Mouse (Mus musculus) thymus, postnatal 4 days (tissue): ENCODE measurements at regions not wholly inside any gene's neighbourhood (a gene's known extent, or its start where the extent isn't known, plus 50 kb on each side); places are given as distances from the start of the nearest gene placed in this dataset.

Experiments used
- DNase-seq: peaks from one replicate; pipeline ENCODE4 v3.0.0; 2021

DNA sequence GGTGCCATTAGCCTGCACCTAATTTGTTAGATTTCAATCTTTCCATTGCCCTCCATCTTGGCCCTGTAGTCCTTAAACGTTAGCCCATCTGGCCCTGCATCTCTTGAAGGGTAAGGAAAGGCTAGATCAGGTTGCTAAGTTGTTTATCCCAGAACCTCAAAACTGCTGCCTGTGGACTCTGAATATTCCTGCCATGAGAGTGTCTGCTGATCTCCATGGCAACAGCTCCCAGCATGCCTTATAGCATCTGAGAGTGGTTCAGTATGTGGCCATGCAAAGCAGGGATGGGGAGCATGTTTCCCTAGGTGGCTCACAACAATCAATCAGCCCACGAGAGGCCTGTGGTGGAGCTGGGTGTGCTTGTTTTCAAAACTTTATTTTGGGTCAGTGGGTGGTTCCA, 346.3 kb downstream of the Rps24 start:
- DNase-seq = no peak

DNA sequence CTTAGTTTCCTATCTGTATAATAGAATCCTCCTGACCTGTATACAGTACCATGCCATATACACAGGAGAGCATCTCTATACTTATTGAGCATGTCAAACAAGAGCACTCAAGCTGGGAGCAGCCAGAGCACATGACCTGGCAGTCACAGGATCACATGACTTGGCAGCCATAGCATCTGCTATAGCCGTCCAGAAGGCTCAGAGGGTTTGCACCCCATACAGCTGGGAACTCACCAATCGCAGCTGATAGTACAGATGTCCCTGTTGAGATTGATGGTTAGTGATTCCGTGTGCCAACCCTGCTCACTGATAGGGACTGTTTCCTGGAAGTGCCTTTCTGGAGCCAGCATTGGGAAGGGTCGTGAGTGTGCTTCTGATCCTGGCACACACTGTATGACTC, 351.3 kb downstream of the Rps24 start:
- no peak for DNase-seq

DNA sequence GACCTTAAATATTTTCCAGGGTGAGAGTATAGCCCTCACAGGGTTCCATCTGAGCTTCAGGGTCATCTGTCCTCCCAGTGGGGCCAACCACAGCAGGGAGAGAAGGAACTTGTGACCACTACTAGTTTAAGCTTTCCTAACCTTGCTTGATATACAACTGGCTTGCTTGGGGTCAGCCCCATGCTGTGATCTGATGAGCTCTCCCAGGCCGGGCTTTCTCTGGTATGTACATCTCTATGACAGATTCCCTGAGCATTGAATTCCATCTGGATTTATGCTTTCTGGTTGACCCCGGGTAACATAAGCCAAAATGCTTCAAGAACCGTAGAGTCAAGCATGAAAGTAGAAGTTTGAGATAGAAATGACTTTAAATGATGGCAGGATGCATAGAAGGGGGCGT, 352.1 kb downstream of the Rps24 start:
- no peak for DNase-seq

DNA sequence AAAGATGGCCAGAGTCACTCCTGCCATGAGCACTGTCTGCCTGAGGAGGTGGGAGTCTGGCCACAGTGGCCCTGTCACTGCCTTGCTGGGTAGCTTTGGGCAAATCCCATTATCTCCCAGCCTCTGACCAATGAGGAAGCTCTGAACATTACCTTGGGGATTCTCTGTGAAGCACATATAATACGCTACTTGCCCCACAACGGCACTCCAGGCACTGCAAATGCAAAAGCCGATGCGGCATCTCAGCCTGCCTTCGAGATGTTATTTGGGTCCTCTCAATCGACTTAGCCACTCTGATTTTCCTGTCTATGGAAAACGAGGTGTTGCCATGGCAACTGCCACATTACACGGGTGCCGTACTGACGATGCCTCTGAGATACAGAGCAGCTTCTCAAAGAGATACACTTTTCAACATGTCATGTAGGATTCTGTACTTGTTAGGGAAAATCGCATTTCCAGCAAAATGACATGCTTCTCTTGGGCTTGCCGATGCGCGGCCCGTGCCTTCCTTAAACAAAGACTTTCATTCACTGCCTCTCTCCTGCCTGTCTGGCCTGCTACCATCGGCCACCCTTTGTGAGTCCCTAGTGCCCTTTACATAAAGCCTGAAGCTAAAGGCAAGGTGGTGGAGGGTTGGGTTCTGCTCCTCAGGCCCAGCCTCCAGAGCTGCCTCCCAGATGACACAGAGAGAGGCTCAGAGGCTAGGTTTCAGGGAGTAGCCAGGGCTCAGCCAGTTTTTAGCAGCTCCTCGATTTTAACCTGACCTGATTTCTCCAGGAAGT, 355.0 kb downstream of the Rps24 start:
- no peak for DNase-seq

DNA sequence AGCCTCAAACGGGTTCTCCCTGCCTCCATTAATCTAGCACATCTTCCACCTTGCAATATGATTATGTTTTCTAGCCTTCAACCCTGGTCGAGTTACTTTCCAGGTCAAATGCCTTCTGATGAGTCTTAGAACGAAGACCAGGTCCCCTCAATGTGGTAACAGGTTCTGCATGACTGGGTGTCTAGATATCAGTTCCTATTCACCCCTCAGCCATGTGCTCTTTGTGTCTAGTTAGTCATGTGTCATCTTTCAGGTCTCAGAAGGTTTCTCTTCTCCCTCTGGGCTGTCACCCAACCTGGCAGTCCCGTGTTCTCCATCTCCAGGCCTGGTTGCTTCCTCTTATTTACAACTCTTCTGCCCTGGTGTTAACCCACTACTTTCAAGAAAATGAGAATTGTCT, 356.7 kb downstream of the Rps24 start:
- no peak for DNase-seq

DNA sequence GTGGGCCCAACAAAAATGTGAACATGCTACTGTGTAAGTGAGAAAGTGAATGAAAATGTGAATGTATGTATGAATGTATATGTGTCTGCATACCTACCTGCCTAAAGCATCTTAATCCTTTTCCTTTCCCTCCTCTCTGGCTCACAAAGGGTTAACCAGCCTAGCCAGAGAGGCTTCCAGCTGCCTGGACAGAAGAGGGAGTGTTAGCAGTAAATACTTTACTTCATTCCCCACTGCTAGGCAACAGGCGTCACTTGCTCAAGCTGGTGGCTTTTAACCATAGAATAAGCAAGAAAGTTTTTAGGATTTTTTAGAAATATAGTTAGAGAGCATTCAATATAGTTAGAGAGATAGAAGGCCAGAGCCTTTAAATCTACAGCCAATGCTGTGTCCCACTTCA, 363.6 kb downstream of the Rps24 start:
- no peak for DNase-seq

DNA sequence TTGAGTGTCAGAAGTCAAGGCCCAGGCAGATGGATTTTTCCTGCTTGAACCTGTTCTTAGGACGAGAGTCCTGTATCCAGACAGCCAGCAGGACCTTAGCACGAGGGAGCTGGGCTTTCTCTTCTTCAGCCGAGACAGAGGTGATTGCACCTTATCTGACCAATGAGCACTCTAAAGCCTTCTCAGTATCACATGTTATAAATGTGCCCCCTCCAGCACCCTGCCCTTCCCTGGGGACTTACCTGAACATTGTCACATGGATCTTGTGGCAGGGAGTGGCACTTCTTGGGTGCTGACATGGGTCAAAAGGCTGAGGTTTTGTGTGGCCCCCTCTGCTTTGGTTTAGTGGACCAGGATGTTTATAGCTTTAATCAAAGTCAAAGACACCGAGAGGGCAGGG, 367.5 kb downstream of the Rps24 start:
- no peak for DNase-seq

DNA sequence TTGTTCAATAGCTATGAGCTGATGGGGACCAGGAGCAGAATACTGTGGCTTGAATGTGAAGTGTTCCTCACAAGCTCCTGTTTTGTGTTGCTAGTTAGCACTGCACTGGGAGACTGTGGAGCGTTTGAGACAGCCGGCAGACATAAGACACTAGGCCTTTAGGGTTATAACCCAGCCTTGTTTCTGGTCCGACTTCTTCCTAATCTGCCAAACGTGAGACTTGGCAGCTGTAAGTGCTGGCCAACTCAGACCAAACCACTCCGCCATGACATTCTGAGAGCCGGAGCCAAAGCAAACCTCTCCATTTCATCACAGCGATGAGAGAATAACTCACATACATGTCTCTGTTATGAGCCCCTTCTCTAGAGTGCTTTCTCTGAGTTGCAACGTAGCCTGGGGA, 375.2 kb downstream of the Rps24 start:
- no peak for DNase-seq

DNA sequence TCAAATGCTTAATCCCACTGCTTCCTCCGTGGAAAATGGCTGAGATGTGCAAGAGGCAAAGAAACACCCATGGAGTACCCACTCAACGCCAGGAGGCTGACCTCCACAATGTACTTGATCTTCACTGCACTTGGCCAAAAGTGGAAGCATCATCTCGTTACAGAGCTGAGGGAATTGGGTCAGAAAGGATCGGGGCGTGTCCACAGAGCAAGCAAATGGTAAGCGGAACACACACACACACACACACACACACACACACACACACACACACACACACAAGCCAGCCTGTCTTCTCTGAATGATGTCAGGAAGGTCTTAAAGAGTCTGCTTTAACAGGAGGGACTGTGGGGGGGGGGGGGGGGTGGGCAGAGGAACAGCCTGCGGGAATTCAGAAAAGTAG, 375.7 kb downstream of the Rps24 start:
- DNase-seq = no peak

DNA sequence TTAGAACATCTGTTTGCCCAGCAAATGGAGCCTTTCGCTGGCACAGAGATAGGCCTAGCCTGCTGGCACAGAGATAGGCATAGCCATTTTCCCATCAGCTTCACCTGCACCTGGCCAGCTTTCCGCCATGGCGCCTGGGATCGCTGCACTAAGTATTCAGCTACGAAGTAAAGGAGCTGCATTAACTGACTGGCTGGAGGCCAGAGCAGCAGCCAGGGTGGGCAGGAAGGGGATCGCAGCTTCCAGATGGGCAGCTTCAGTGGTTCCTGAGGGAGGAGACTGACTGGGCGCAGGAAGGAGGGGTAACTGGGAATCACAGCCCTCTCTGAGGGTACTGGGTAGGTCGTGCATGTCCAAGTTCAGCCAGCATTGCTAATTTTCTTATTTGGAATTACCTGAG, 376.2 kb downstream of the Rps24 start:
- DNase-seq = no peak

DNA sequence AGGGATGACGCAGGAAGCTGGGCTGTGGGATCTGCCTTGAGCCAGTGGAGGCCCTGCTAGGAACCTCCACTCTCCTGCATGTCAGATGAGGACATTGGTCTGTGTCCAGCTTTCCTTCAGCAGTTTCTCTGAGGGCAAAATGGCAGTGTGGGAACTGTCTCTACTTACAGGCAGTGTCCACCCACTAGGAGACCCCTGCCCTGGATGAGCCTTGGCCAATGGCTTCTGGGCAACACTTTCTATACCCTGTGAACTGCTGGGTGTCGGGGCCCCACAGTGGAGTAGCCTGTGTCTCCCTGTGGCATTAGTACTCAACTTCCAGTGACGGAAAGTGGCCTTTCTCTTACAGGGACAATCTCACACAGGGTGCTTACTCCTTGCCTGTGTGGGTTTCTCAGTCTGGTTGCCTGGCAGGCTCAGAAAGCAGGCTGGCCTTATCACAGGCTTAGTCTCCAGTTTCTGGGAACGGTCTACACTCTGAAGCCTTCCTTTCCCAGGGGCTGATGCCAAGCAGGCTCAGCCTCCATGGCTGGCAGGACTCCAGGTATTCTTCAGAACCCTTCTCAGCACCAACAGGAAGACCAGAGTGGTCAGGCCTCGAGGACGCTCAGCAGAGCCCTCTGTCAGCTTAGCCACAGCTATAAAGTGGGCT, 378.8 kb downstream of the Rps24 start:
- DNase-seq = no peak

DNA sequence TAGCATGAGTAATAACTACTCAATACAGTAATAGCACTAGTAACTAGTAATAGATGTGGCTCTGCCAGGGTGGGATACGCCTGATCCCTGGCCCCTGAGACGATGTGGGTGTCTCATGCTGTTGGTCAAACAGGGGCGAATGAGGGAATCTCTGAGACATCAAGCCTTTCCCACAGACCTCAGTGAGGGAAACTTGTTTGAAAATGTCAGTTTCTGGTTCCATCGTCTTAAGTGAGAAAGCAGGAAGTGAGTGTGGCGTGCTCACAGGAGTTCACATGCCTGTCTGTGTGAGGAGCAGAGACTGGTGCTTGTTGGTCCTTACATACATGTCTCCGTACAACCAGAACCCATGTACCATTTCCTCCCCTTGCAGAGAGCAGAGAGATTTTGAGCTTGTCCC, 380.9 kb downstream of the Rps24 start:
- no peak for DNase-seq

DNA sequence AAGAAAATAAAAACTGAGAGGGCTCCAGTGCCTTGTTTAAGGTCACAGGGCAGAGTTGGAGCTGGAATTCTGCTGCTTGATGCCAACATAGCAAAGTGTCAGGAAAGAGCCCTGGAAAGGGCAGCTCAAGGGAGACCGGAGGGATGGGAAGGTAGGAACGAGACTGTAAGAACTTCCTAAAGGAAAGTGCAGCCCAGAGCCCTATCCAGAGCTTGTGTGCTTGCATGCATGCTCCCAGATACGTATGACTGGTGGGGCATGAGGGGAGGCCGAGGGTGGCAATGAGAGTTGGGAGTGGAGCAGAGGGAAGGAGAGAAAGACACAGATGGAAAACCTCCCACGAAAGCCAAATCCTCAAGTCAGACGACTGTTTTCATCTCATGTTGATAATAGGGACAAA, 381.8 kb downstream of the Rps24 start:
- DNase-seq = no peak

DNA sequence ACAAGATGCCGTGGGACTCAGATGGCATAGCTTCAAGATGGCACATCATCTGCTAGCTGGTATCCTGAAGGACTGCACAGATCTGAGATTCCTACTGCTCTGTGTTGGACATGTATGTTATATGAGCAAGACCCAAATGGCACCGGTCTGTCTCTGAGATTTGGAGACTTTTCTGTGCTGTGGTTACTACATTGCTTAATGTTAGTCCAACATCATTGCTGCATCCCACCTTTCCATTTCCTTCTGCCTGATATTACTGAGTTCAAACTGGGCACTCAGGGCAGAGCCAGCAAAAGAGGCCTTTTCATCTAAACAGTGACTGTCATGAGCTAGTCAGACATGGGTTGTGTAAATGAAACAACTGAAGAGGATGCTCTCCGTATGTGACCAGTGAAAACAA, 383.3 kb downstream of the Rps24 start:
- no peak for DNase-seq

DNA sequence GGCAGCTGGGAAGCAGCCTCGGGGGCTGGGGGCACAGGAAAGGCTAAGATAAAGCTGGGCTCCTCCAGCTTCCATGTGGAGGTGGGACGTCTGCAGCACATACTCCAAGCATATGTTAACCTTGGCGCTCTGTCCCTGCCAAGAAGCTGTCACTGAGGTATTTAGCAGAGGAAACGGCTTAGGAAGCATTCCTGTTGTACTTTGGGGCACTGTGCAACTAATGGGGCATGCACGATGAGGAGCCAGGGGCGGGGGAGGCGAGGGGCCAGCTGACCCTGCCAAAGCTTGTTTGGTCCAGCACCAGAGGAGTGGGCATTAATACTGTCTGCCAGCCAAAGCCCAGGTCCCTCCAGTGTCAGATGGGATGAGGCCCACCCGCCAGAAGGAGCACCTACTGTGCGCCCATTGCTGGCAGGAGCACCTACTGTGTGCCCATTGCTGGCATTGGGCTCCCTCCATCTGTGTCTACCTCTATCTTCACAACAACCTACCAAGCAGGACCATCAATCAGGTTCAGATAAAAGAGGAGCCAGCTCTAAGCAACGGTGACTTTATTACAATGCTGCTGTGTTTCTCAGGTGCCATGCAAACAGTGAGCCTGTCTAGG, 384.6 kb downstream of the Rps24 start:
- DNase-seq = no peak

DNA sequence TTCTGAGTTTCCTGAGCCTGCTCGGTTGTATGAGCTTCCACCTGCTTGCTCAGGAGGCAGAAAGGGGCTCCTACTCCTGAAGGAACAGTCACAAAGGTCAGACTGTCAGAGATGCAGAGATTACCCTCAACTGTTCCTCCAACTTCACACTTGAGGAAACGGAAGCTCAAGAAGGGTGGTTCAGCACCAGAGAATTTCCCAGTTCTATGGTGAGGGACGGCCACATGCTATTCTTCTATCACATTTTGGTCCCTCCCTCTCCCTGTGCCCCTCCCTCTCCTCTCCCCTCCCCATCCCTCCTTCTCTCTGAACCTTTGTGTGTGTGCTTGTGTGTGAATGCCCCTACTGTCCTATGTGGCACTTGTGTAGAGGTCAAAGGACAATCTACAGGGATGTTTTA, 386.0 kb downstream of the Rps24 start:
- DNase-seq = no peak

DNA sequence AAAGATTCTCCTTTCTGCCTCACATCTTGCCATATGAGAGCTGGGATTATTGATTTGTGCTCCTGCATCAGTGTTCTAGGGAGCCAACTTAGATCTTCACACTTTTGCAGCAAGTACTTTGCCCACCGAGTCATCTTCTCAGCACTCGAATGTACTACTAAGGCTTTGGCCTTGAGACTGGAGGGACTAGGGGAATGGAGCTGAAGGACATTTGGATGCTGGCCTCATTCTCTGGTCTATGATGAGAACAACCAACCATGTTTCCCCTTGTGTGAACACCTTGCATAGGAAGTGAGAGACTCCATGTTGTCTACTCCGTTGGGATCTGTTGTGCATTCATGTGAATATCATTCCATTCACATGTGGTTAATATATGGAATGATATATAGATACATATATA, 386.5 kb downstream of the Rps24 start:
- DNase-seq = no peak

DNA sequence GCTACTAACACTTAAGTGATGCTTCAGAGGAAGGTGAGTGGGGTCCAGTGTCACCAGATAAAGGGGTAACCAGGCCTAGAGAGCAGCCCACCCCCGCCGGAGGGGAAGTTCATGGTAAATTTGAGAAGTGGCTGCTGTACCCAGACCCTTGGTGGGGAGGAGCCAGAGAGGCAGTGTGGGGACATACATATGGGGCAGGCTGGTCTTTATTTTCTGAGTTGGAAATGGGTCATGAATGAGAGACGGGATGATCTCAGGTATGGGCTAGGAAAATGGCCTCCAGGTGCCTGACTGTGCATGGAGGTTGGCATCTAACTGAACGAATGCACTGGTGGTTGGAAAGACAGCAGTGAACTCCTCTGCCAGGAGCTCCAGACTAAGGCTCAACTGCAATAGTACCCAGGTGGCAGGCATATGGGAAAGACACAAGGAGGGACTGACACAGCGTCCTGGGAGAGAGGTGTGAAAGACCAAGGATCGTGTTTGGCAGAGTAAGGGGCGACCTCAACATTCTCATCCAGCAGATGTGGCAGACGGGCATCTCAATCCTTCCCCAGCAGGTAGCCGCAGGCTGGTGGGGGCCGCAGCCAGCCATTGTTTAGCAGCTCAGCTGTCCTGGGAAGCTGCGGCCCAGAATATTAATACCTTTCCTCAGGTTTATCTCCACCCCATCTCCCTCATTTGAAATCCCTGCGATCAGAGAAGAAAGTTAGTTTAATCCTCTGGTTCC, 387.7 kb downstream of the Rps24 start:
- DNase-seq = no peak

DNA sequence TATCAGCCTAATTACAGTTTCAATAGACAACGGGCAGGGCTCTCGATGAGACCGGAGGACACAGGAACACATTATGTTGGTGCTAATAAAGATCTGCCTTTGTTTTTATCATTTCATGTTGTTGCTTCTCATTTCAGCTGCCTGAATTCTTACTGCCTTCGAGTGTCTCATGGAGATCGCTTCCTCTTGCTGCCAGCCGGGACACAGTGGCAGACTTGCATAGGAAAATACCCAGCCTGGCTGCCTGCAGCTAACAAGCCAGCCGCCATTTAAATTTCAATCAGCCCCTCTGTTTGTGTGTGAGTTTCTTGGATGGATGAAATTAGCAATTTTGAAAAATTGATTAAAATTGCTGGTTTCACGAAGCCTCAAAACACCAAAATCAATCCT, 388.2 kb downstream of the Rps24 start:
- DNase-seq = no peak

DNA sequence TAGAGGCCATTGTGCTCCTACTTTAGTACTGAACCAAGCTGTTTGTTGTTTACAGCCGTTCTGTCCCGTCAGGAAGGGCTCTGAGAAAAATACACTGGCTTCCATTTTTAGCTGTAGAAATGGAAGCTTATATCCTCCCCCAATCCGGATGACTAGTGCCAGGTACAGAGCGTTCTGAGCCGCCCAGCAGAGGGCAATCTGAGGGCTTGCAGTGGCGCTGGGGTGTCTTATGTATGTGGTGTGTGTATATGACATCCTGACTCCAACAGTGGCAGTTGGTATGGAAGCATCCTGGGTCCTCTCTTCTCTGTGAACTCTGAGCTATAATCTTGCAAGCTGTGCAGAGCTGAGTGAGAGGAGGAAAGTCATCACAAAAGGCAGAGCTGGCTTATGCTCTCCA, 389.0 kb downstream of the Rps24 start:
- no peak for DNase-seq

DNA sequence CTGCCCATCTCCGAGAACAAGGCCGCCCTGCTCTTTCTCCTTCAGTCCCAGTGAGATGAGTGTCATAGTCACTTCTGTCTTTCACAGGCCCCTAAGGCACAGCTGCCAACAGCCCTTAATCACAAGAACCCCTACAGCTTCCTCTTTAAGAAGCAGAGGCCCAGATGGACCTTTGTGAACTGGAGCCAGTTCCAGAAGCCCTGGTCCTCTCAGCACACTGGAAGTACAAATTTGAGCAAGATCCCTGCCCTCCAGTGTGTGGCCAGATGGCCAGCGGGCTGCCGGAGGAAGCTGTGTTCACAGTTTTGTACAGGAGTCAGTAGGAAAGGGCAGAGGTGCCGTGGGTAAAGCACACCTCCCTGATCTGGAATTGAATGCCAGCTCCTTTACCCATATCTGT, 389.6 kb downstream of the Rps24 start:
- DNase-seq = no peak

DNA sequence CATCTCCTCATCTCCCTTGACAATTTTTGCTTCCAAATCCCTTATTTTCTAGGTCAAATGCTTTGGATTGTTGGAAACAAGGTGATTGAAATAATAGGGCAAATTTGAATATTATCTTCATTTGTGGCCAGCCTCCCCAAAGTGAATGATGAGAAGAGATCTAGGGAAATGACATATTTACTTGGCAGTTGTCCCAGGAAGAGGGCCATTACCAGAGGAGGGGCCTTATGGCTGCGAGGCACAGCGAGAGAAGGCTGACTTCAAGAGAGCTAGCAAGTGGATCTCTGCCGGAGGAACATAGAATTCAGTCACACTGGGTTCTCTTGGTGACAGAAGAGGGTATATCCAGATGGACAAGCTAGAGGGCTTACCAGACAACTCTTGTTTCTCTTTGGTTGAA, 390.9 kb downstream of the Rps24 start:
- no peak for DNase-seq

DNA sequence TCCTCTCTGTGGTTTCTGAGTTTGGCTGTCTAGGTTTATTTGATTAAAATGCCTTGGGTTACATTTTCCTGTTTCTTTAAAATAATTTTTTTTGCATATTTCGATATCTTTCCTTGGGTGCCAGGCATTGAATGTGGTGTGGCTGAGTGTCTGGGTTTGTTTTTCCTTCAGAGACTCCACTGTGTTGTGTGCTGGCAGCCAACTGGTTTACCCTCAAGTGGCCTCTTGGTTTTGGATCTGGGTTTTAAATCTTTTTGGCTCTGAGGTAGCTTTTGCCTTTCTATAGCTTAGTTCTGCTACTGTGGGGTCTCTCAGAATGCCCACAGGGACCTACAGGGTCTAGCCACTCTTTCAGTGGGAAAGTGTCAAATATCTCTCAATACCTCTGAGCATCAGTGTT, 399.2 kb downstream of the Rps24 start:
- no peak for DNase-seq

DNA sequence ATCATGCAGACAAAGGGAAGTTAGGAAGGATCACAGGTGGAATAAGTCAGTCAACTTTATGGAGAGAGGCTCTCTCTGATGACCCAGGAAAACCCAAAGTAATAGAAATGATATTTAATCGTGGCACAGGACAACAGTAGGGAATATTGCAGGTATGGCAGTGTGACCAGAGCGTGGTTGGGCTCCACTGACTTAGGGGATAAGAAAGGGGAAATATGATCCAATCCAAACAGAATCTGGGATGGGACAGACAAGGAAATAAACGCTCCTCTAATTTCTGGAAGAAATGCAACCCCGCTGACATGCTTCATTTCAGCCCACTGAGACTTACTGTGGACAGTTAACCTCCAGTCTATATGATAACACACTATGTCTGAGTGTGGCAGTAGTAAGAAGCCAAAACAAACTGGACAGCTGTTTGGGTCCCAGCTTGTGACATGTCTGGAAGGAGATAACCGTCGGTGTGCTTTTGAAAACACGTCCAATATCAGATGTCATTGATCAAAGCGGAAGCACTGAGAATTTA, 400.0 kb downstream of the Rps24 start:
- no peak for DNase-seq
